Mouse (Mus musculus) ES-Bruce4 (cell line): ENCODE data around the gene Hadha.

Experiments used
- CTCF ChIP-seq: IDR thresholded peaks from one replicate; pipeline ENCODE4 v1.8.1; 2011; ENCODE audit warnings: low read depth, low read length
- EP300 ChIP-seq: IDR thresholded peaks from 2 replicates; pipeline ENCODE4 v1.6.1; 2011; ENCODE audit warnings: low read depth, low read length; ENCODE audit not compliant: insufficient read depth
- POLR2A ChIP-seq: IDR thresholded peaks from one replicate; pipeline ENCODE4 v1.8.1; 2011; ENCODE audit warnings: low read length; ENCODE audit not compliant: insufficient read depth

- TF ChIP-seq POLR2A, result no peak
- no peak for TF ChIP-seq CTCF
- no peak for TF ChIP-seq EP300
Measured at GRCm38 (mm10) chr5:30106756-30107155, 48.2 kb downstream of the Hadha start.
